Mouse (Mus musculus): ENCODE measurements around the gene Cers6.

DNA sequence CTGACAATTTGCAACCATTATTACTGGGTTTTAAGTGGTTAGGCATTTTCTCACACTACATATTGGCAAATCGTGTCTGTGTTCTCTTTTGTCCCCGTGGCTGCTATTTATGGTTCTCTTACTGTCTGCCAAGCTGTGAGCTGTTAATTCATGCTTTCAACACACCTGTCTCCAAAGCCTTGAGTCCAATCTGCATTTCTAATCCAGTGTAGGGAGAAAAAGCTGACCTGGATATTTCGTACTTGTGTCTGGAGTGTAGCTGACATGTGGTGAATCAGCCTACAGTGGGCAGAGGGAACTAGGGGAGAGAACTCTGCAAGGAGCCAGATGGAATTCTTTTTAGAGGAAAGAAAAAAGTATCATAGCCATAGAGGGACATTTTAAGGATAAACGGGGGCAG, 35.0 kb downstream of the Cers6 start:
- no peak for TF ChIP-seq CTCF (IDR thresholded peaks at IDR 0.05; ENCODE audit: control insufficient read depth, insufficient read depth, insufficient replicate concordance, low read depth, low read length)
- TF ChIP-seq POLR2A (IDR thresholded peaks at IDR 0.05; ENCODE audit: control insufficient read depth, low read depth, low read length) = no peak
